Mouse (Mus musculus) intestine, postnatal 0 days (tissue): Measurements from ENCODE around the gene Mapk7. TPM values are rescaled to one million over a fixed set of nuclear protein-coding genes. Genes with fewer than 3 reads are reported as not detected.

Experiments
- ATAC-seq: fragments of 200-750 bp; cut with Nextera tagmentation; 2 replicates; pipeline ENCODE4 v1.8.0; 2017; ENCODE audit warnings: mild to moderate bottlenecking, moderate TSS enrichment, moderate library complexity
- H3K27ac ChIP-seq: fragments of 300-500 bp; sonication (generic); 2 replicates; pipeline ENCODE4 v1.5.1; 2014; ENCODE audit warnings: mild to moderate bottlenecking, low read depth, low read length, moderate library complexity
- H3K27me3 ChIP-seq: fragments of 300-500 bp; sonication (generic); replicated peaks from 2 replicates; pipeline ENCODE4 v1.6.1; 2014; ENCODE audit warnings: low read length, mixed read lengths; ENCODE audit not compliant: control insufficient read depth, insufficient read depth
- H3K36me3 ChIP-seq: fragments of 300-500 bp; sonication (generic); 2 replicates; pipeline ENCODE4 v1.6.1; 2014; ENCODE audit warnings: mild to moderate bottlenecking, moderate library complexity; ENCODE audit not compliant: control insufficient read depth, insufficient read depth
- H3K4me1 ChIP-seq: fragments of 300-500 bp; sonication (generic); replicated peaks from 2 replicates; pipeline ENCODE4 v1.6.1; 2014; ENCODE audit warnings: antibody characterized with exemption, low read length, mixed read lengths; ENCODE audit not compliant: control insufficient read depth, insufficient read depth
- H3K4me2 ChIP-seq: fragments of 300-500 bp; sonication (generic); replicated peaks from 2 replicates; pipeline ENCODE4 v1.6.1; 2014; ENCODE audit warnings: low read depth, mild to moderate bottlenecking, moderate library complexity
- H3K4me3 ChIP-seq: fragments of 300-500 bp; sonication (generic); 2 replicates; pipeline ENCODE4 v1.5.1; 2014; ENCODE audit warnings: low read depth, low read length
- H3K9ac ChIP-seq: fragments of 300-500 bp; sonication (generic); 2 replicates; pipeline ENCODE4 v1.6.1; 2014; ENCODE audit warnings: mild to moderate bottlenecking, low read depth, low read length
- H3K9me3 ChIP-seq: fragments of 300-500 bp; sonication (generic); 2 replicates; pipeline ENCODE4 v1.6.1; 2016; ENCODE audit warnings: mixed run types; ENCODE audit not compliant: control insufficient read depth
- CTCF ChIP-seq: sonication (generic); IDR thresholded peaks from 2 replicates; pipeline ENCODE4 v1.5.1; 2016; ENCODE audit warnings: low read depth, mild to moderate bottlenecking, control low read depth, antibody characterized with exemption, moderate library complexity
- WGBS: fragments of 180-500 bp; shearing (Covaris S2); extraction: QIAGEN DNeasy Blood & Tissue Kit; methylation state at CpG from one replicate; pipeline ENCODE4 v1.1.7; 2014; 5-methylcytosine and 5-hydroxymethylcytosine counted together
- polyA plus RNA-seq: library from polyadenylated mRNA; unstranded; fragments of >200 nt; fragmentation: Nextera tagmentation; extraction: Ambion mirVana; gene quantifications from 2 replicates; pipeline ENCODE4 v1.2.1, GENCODE M21; 2015

Gene Mapk7
- polyA plus RNA-seq, 1 experiment from 2014 or later = 14.5 TPM

GRCm38 (mm10) chr11:61533571-61533970 lies 39.4 kb upstream of the Mapk7 start:
- no peak overlapping the region for H3K4me2 ChIP-seq
- H3K4me1 ChIP-seq = no peaks in the 10 kb centered on the region
- H3K27me3 ChIP-seq = no peaks in the 10 kb centered on the region
- no peak for TF ChIP-seq CTCF
- no peak overlapping the region for H3K27ac ChIP-seq
- ATAC-seq = no peak
- H3K9me3 ChIP-seq = no peaks in the 10 kb centered on the region
- no peak overlapping the region for H3K9ac ChIP-seq
- peaks cover 9% of the 10 kb centered on the region; the same call in 1 of the 2 replicates for H3K36me3 ChIP-seq
- 80% methylated on average over 5 of the region's 5 CpGs for whole genome bisulfite sequencing
- H3K4me3 ChIP-seq = no peak overlapping the region

DNA sequence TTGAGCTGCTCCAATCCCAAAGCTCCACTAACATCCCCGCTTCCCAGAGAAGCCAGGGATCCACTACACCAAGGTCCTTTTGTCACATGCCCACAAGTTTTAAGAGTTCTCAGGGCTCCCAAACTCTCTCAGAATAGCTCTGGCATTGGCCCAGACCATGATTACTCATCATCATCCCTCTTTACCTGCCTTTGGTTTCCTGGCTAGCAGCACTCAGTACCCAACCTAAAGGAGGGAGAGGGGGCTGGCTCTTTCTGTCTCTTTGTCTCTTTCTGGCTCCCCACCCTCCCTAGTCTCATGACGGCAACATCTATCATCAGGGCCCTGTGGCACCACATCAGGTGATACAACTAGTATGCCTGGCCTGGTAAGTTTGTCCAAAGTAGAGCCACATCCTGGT lies 38.6 kb upstream of the Mapk7 start:
- 95% methylated on average over 2 of the region's 2 CpGs for WGBS
- no peaks in the 10 kb centered on the region for H3K9me3 ChIP-seq
- no peak overlapping the region for H3K27ac ChIP-seq
- no peak for ATAC-seq
- H3K4me3 ChIP-seq = no peak overlapping the region
- H3K36me3 ChIP-seq = peaks cover 9% of the 10 kb centered on the region; the same call in 1 of the 2 replicates
- H3K4me1 ChIP-seq = no peaks in the 10 kb centered on the region
- H3K9ac ChIP-seq = no peak overlapping the region
- H3K27me3 ChIP-seq = no peaks in the 10 kb centered on the region
- no peak overlapping the region for H3K4me2 ChIP-seq
- TF ChIP-seq CTCF = no peak

DNA sequence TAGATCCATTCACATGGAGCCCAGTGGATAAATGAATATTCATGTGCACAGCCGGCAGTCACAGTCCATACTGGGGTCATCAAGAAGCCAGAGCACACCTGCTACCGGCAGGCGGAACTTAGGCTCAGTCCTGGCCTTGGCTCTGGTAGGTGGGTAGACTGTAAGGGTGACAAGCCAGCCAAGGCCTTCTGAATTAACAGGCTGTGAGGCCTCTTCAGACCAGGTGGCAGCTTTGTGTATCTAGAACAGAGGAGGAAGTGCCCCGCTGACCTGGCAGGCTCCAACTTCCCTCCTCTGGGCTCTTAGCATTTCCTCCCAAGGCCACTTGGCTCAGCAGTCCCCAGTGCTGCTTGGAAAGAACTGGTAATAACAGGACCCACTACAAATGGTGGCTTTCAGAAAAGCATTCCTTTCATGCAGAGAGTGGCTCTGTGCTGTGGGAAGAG lies 35.1 kb upstream of the Mapk7 start:
- no peak for TF ChIP-seq CTCF
- Histone ChIP-seq H3K36me3 (peaks cover 9% of the 10 kb centered on the region; the same call in 1 of the 2 replicates), H3K27ac (no peak overlapping the region), H3K27me3 (no peaks in the 10 kb centered on the region), H3K4me2 (no peak overlapping the region), H3K4me1 (no peaks in the 10 kb centered on the region), H3K4me3 (no peak overlapping the region), H3K9me3 (no peaks in the 10 kb centered on the region), H3K9ac (no peak overlapping the region)
- WGBS = 47% methylated on average over 4 of the region's 4 CpGs
- peak; percentile 54; the same call in 1 of the 2 replicates for ATAC-seq

DNA sequence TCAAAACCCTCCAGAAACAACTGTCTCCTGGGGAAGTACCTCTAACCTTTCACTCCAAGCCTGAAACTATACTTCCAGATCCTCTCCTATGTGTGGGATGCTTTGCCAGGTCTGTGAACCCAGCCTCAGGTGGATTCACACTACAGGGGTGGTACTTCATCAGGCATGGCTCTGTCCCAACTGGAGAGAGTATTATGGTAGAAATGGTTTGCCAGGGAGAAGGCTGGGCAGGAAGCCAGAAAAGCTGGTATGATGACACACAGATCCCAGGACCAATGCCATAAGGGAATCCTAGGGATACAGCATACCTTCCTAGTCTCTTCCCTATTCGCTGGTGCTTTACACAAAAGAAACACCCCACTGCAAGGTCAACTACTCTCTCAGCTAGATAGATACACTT lies 32.7 kb upstream of the Mapk7 start:
- Histone ChIP-seq H3K4me3 (no peak overlapping the region), H3K9me3 (no peaks in the 10 kb centered on the region), H3K4me2 (no peak overlapping the region), H3K9ac (no peak overlapping the region), H3K4me1 (no peaks in the 10 kb centered on the region), H3K36me3 (peaks cover 12% of the 10 kb centered on the region; the same call in 1 of the 2 replicates), H3K27me3 (no peaks in the 10 kb centered on the region), H3K27ac (no peak overlapping the region)
- no peak for TF ChIP-seq CTCF
- ATAC-seq = no peak
- WGBS = 90% methylated on average over 1 of the region's 1 CpGs

DNA sequence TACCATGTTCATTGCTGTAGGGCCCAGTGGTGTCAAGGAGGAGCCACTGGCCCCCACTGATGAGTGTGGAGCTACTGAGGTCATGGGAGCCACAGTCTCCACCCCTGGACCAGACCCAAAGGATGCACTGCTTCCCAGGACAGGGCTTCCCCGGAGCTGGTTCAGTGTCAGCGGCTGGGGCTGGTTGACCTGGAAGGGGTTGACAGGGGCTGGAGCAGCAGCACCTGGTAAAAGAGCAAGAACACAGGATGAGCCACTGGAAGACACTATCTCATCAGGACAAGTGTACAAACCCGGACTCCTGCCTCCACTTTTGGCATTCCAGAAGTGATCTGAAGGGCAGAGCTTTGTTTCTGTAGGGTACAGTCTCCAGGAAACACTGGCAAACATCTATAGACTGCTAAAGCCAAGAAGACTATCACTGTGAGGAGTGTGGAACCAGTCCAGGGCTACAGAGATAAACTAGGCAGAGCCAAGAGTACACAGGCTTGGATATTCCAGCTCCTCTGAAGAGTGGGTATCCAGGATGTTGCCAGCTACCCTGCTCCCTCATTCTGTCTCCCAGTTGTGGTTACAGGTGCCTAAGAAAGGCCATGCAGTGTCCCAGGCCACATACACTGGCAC lies 25.4 kb upstream of the Mapk7 start:
- Histone ChIP-seq H3K9me3 (no peaks in the 10 kb centered on the region), H3K9ac (no peak overlapping the region), H3K4me3 (no peak overlapping the region), H3K27ac (no peak overlapping the region), H3K36me3 (peaks cover 40% of the 10 kb centered on the region), H3K4me2 (no peak overlapping the region), H3K27me3 (no peaks in the 10 kb centered on the region), H3K4me1 (no peaks in the 10 kb centered on the region)
- no peak for TF ChIP-seq CTCF
- no peak for ATAC-seq
- WGBS = 88% methylated on average over 3 of the region's 3 CpGs

- ATAC-seq = no peak
- H3K27ac ChIP-seq = no peak overlapping the region
- H3K4me2 ChIP-seq = no peak overlapping the region
- TF ChIP-seq CTCF = no peak
- H3K4me1 ChIP-seq = no peaks in the 10 kb centered on the region
- WGBS = 77% methylated on average over 3 of the region's 3 CpGs
- peaks cover 43% of the 10 kb centered on the region for H3K36me3 ChIP-seq
- H3K9me3 ChIP-seq = no peaks in the 10 kb centered on the region
- no peaks in the 10 kb centered on the region for H3K27me3 ChIP-seq
- no peak overlapping the region for H3K9ac ChIP-seq
- H3K4me3 ChIP-seq = no peak overlapping the region
These were observed 24.7 kb upstream of the Mapk7 start for GRCm38 (mm10) chr11:61518871-61519270.
